Mouse (Mus musculus): ENCODE measurements around the gene 1700019N19Rik. TPM values are rescaled to one million over a fixed set of nuclear protein-coding genes. Genes with fewer than 3 reads are reported as not detected.

1700019N19Rik gene
- total and polyA plus RNA-seq, 2 experiments, result not detected

GRCm38 (mm10) chr19:58833639-58834180 lies 39.4 kb upstream of the 1700019N19Rik start:
- H3K79me2 ChIP-seq (ENCODE audit: control insufficient read depth, insufficient read depth, low read length), result no peaks in the 10 kb centered on the region
- no peak overlapping the region for H3K27ac ChIP-seq (replicated peaks; ENCODE audit: insufficient read depth, low read depth, low read length)
- no peaks in the 10 kb centered on the region for H3K36me3 ChIP-seq (ENCODE audit: control insufficient read depth, insufficient read depth, low read length)
- TF ChIP-seq POLR2A (IDR thresholded peaks at IDR 0.05; ENCODE audit: extremely low read depth, insufficient read depth, low read length) (no peak), CTCF (IDR thresholded peaks at IDR 0.05; ENCODE audit: low read depth, low read length) (no peak)
- H3K4me1 ChIP-seq (ENCODE audit: control insufficient read depth, insufficient read depth, low read length), result no peaks in the 10 kb centered on the region
- H3K27me3 ChIP-seq (ENCODE audit: control insufficient read depth, insufficient read depth, low read length), result no peaks in the 10 kb centered on the region
- 87% methylated on average over 13 of the region's 13 CpGs for WGBS
- no peak overlapping the region for H3K4me3 ChIP-seq (ENCODE audit: insufficient read depth, low read depth, low read length)
- no peak for DNase-seq (ENCODE audit: extremely low read depth, low read depth, low spot score)
- H3K9ac ChIP-seq (ENCODE audit: low read depth, low read length), result no peak overlapping the region

GRCm38 (mm10) chr19:58832988-58833387 lies 38.7 kb upstream of the 1700019N19Rik start:
- no peak for TF ChIP-seq CTCF (IDR thresholded peaks at IDR 0.05; ENCODE audit: low read depth, low read length)
- no peak for TF ChIP-seq POLR2A (IDR thresholded peaks at IDR 0.05; ENCODE audit: extremely low read depth, insufficient read depth, low read length)
- no peak for DNase-seq (ENCODE audit: extremely low read depth, low read depth, low spot score)
- H3K36me3 ChIP-seq (ENCODE audit: control insufficient read depth, insufficient read depth, low read length), result no peaks in the 10 kb centered on the region
- H3K9ac ChIP-seq (ENCODE audit: low read depth, low read length), result no peak overlapping the region
- 64% methylated on average over 2 of the region's 2 CpGs for WGBS
- H3K4me1 ChIP-seq (ENCODE audit: control insufficient read depth, insufficient read depth, low read length), result no peaks in the 10 kb centered on the region
- no peak overlapping the region for H3K4me3 ChIP-seq (ENCODE audit: insufficient read depth, low read depth, low read length)
- no peaks in the 10 kb centered on the region for H3K27me3 ChIP-seq (ENCODE audit: control insufficient read depth, insufficient read depth, low read length)
- H3K79me2 ChIP-seq (ENCODE audit: control insufficient read depth, insufficient read depth, low read length), result no peaks in the 10 kb centered on the region
- no peak overlapping the region for H3K27ac ChIP-seq (replicated peaks; ENCODE audit: insufficient read depth, low read depth, low read length)

- no peaks in the 10 kb centered on the region for H3K27me3 ChIP-seq (ENCODE audit: control insufficient read depth, insufficient read depth, low read length)
- no peak for DNase-seq (ENCODE audit: extremely low read depth, low read depth, low spot score)
- no peaks in the 10 kb centered on the region for H3K36me3 ChIP-seq (ENCODE audit: control insufficient read depth, insufficient read depth, low read length)
- H3K4me1 ChIP-seq (ENCODE audit: control insufficient read depth, insufficient read depth, low read length), result no peaks in the 10 kb centered on the region
- no peak overlapping the region for H3K4me3 ChIP-seq (ENCODE audit: insufficient read depth, low read depth, low read length)
- no peaks in the 10 kb centered on the region for H3K79me2 ChIP-seq (ENCODE audit: control insufficient read depth, insufficient read depth, low read length)
- H3K9ac ChIP-seq (ENCODE audit: low read depth, low read length), result no peak overlapping the region
- TF ChIP-seq POLR2A (IDR thresholded peaks at IDR 0.05; ENCODE audit: extremely low read depth, insufficient read depth, low read length) (no peak), CTCF (IDR thresholded peaks at IDR 0.05; ENCODE audit: low read depth, low read length) (no peak)
- WGBS, result 94% methylated on average over 9 of the region's 9 CpGs
- H3K27ac ChIP-seq (replicated peaks; ENCODE audit: insufficient read depth, low read depth, low read length), result no peak overlapping the region
Observed at GRCm38 (mm10) chr19:58831280-58831922, 37.1 kb upstream of the 1700019N19Rik start.

- Histone ChIP-seq H3K27ac (replicated peaks; ENCODE audit: insufficient read depth, low read depth, low read length) (no peak overlapping the region), H3K4me1 (ENCODE audit: control insufficient read depth, insufficient read depth, low read length) (no peaks in the 10 kb centered on the region), H3K4me3 (ENCODE audit: insufficient read depth, low read depth, low read length) (no peak overlapping the region), H3K27me3 (ENCODE audit: control insufficient read depth, insufficient read depth, low read length) (no peaks in the 10 kb centered on the region), H3K36me3 (ENCODE audit: control insufficient read depth, insufficient read depth, low read length) (no peaks in the 10 kb centered on the region), H3K79me2 (ENCODE audit: control insufficient read depth, insufficient read depth, low read length) (no peaks in the 10 kb centered on the region), H3K9ac (ENCODE audit: low read depth, low read length) (no peak overlapping the region)
- DNase-seq (ENCODE audit: extremely low read depth, low read depth, low spot score), result no peak
- no peak for TF ChIP-seq CTCF (IDR thresholded peaks at IDR 0.05; ENCODE audit: low read depth, low read length)
- no peak for TF ChIP-seq POLR2A (IDR thresholded peaks at IDR 0.05; ENCODE audit: extremely low read depth, insufficient read depth, low read length)
- WGBS, result 93% methylated on average over 7 of the region's 7 CpGs
Observed at GRCm38 (mm10) chr19:58830182-58830581, 35.9 kb upstream of the 1700019N19Rik start.

- no peak overlapping the region for H3K9ac ChIP-seq (ENCODE audit: low read depth, low read length)
- 70% methylated on average over 5 of the region's 5 CpGs for WGBS
- H3K4me3 ChIP-seq (ENCODE audit: insufficient read depth, low read depth, low read length), result no peak overlapping the region
- H3K79me2 ChIP-seq (ENCODE audit: control insufficient read depth, insufficient read depth, low read length), result no peaks in the 10 kb centered on the region
- no peaks in the 10 kb centered on the region for H3K4me1 ChIP-seq (ENCODE audit: control insufficient read depth, insufficient read depth, low read length)
- H3K36me3 ChIP-seq (ENCODE audit: control insufficient read depth, insufficient read depth, low read length), result no peaks in the 10 kb centered on the region
- H3K27ac ChIP-seq (replicated peaks; ENCODE audit: insufficient read depth, low read depth, low read length), result no peak overlapping the region
- DNase-seq (ENCODE audit: extremely low read depth, low read depth, low spot score), result no peak
- no peaks in the 10 kb centered on the region for H3K27me3 ChIP-seq (ENCODE audit: control insufficient read depth, insufficient read depth, low read length)
- TF ChIP-seq CTCF (IDR thresholded peaks at IDR 0.05; ENCODE audit: low read depth, low read length), result no peak
- TF ChIP-seq POLR2A (IDR thresholded peaks at IDR 0.05; ENCODE audit: extremely low read depth, insufficient read depth, low read length), result no peak
Observed at GRCm38 (mm10) chr19:58829575-58829974, 35.3 kb upstream of the 1700019N19Rik start.

- no peak overlapping the region for H3K27ac ChIP-seq (replicated peaks; ENCODE audit: insufficient read depth, low read depth, low read length)
- no peaks in the 10 kb centered on the region for H3K4me1 ChIP-seq (ENCODE audit: control insufficient read depth, insufficient read depth, low read length)
- no peaks in the 10 kb centered on the region for H3K27me3 ChIP-seq (ENCODE audit: control insufficient read depth, insufficient read depth, low read length)
- H3K9ac ChIP-seq (ENCODE audit: low read depth, low read length), result no peak overlapping the region
- 74% methylated on average over 7 of the region's 7 CpGs for WGBS
- no peak for DNase-seq (ENCODE audit: extremely low read depth, low read depth, low spot score)
- no peak for TF ChIP-seq POLR2A (IDR thresholded peaks at IDR 0.05; ENCODE audit: extremely low read depth, insufficient read depth, low read length)
- no peak for TF ChIP-seq CTCF (IDR thresholded peaks at IDR 0.05; ENCODE audit: low read depth, low read length)
- no peaks in the 10 kb centered on the region for H3K36me3 ChIP-seq (ENCODE audit: control insufficient read depth, insufficient read depth, low read length)
- H3K79me2 ChIP-seq (ENCODE audit: control insufficient read depth, insufficient read depth, low read length), result no peaks in the 10 kb centered on the region
- no peak overlapping the region for H3K4me3 ChIP-seq (ENCODE audit: insufficient read depth, low read depth, low read length)
Observed at GRCm38 (mm10) chr19:58827656-58828055, 33.4 kb upstream of the 1700019N19Rik start.
